Mouse (Mus musculus) heart, postnatal 0 days (tissue): Measurements from ENCODE around the gene Syt1.

Source experiments
- CTCF ChIP-seq: IDR thresholded peaks from 2 replicates; pipeline ENCODE4 v1.5.1; 2016; ENCODE audit warnings: antibody characterized with exemption, control low read depth, low read depth
- EP300 ChIP-seq: IDR thresholded peaks from 2 replicates; pipeline ENCODE4 v1.6.1; 2016; ENCODE audit warnings: antibody characterized with exemption, low read depth

DNA sequence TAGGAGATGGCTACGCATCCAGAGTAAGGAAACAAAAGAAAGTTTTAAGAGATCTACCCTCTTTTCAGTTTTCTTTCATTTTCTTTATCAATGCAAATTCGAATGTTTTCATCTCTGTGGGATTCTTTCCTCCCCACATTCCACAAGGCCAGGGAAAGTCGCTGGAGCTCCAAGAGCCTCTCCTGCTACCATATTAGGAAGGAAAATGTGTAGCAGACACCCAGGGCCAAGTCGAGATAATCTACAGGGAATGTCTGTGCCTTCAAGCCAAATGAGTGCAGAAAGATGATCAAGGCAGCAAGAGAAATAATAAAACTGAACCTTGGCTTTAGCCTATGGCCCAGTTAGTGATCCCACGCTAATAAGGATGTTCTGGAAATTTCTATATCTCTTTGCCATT is 474.9 kb downstream of the Syt1 start:
- TF ChIP-seq EP300 (peak; percentile 54; the same call in 1 of the 2 replicates), CTCF (no peak)
